Mouse (Mus musculus): ENCODE data around the gene Zfp511.

GRCm38 (mm10) chr7:140006861-140007611 lies 29.2 kb upstream of the Zfp511 start:
- no peak for TF ChIP-seq CTCF (IDR thresholded peaks at IDR 0.05; ENCODE audit: control insufficient read depth, insufficient read depth, low read length)
- no peak for TF ChIP-seq POLR2A (IDR thresholded peaks at IDR 0.05; ENCODE audit: borderline replicate concordance, control insufficient read depth, low read depth, low read length)
